Mouse (Mus musculus): ENCODE measurements around the gene Lrrc34.

Lrrc34 gene

DNA sequence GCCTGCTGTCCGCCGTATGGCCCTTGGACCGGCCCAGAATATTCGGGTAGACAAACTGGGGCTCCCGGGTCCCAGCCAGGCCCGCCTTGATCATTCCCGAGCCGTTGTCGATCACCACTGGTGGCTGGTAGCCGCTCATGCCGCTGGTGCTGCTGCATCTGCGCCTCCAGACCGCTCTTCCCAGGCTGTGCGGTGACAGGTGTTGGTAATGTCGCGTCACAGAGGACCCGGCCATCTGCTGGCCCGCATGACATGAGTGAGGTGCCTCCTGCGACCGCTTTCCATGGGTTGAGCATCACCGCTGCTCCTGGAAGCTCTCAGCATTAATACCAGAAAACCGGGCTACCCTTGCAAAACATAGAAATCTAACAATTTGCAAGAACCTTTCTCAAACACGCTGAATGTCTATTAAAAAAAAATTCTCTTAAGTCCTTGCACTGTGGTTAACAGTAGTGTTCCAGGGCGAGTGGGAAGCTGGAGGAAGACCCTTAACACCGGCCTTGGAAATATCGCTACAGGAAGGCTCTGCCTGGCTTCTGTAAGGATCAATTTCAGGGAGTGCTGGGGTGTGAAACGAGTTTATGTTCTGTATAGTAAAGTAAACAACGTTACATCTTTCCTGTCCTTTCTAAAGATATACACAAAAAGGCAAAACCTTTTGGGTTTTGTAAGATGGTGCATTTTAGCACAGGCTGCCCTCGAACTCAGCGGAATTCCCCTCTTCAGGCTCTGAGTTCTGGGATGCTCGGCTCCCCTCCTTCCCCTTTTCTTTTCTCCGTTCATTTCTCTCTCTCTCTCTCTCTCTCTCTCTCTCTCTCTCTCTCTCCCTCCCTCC, 47.7 kb downstream of the Lrrc34 start, which contains the start of gene Actrt3:
TSS of gene Actrt3 (minus strand) at position 229 of the 835 bp plus-strand sequence.
- peak; percentile 80 to 82 for DNase-seq

DNA sequence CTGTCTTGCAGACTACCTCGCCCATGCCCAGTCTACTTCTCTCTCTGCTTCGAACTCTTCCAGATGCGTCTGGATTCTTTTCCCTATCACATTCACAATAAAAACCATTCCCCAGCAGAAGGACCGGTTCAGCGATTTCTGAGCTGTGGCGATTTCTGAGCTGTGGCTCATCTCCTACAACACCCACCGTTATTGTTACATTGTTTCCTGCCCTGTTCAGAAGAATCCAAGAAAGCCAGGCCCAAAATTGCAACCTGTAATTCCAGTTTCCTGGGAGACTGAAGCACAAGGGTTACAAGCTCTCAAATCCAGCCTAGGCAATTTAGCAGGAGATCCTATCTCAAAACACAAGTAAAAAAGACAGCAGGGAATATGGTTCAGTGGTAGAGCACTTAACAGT, 50.4 kb downstream of the Lrrc34 start:
- no peak for DNase-seq

DNA sequence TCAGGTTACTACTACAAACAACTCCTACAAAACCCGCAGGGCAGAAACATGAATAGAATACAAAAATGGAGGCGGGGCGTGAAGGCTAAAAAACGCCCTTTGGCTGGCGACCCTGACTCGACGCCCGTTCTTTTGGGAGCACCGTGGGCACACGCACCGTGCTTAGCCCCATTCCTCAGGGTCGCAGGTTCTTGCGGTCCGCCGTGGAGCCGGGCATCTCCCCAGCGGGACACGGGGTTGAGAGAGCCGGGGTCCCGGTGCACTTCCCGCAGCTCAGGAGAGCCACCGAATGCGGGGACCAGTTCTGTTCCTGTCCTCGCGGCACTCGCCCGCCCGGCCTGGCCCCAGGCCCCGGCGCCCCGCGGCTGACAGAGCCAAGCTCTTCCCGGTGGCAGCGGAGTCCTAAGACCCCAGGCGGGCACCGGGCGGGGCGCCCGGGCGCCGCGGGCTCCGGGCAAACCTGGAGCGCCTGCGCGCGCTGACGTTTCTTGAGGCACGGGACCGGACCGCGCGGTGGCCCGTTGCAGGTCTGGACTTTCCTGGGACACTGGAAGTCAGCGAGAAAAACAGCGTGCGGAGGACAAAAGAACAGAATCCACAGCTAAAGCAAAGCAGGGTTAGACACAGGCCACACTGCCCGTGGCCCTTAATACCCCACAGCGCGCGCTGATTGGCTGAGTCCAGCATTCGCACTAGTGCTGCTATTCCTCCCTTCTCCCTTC, 52.4 kb downstream of the Lrrc34 start:
- DNase-seq: peak; percentile 56 to 71

DNA sequence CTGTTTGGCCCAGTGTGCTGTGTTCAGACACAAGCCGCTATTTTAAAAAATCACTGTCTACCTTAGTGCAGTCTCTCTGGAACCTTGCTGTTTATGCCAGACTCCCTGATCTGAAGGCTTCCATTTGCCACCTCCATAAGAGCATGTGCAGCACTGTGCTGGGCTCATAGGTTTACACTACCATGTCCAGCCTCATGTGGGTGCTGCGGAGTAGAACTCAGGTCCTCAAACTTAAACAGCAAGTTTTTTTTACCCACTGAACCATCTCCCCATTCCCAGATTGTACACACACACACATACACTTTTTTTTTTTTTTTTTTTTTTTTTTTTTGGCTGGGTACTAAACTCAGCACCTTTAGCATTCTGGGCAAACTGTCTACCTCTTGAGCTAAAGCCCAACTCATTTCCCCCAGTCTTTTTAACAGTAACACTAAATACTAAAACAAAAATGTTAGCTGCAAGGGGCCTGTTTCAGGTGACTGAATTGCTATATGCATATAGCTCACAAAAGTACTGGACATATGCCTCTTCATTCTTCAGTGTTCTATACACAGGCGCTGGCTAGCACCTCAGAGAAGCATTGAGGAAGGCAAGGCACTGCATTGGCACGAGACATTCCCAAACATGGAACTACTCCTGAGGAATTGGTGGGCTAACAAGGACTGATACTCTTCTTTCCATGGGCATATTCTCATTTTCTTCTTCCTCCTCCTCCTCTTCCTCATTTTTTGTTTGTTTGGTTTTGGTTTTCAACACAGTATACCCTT, 53.8 kb downstream of the Lrrc34 start:
- DNase-seq: no peak

DNA sequence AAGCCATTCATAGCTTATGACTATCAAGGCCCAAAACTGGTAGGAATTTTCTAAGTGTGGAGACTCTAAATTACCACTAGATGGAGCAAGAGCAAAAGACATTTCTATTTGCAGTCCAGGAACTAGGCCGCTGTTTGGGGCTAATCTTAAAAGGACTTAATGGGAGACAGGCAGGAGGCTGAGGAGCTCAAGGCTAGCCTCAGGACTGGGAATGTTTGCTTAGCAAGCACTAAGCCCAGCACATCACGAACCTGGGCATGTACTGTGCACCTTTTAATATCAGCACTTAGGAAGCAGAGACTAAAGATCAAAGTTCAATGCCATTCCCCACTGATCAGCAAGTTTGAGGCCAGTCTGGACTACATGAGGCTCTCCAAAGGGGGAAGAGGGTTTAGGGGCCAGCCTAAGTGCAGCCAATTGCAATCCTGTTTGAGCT, 55.2 kb downstream of the Lrrc34 start:
- no peak for DNase-seq

- no peak for DNase-seq
These were observed 58.8 kb downstream of the Lrrc34 start for GRCm38 (mm10) chr3:30588865-30589264.
